Mouse (Mus musculus): ENCODE data around the gene Med23. TPM values are rescaled to one million over a fixed set of nuclear protein-coding genes. Genes with fewer than 3 reads are reported as not detected.

Med23 gene
- polyA plus RNA-seq (2015; fragmentation: Nextera tagmentation; extraction: Ambion mirVana): 20.5 and 23.8 TPM in 2 replicates

DNA sequence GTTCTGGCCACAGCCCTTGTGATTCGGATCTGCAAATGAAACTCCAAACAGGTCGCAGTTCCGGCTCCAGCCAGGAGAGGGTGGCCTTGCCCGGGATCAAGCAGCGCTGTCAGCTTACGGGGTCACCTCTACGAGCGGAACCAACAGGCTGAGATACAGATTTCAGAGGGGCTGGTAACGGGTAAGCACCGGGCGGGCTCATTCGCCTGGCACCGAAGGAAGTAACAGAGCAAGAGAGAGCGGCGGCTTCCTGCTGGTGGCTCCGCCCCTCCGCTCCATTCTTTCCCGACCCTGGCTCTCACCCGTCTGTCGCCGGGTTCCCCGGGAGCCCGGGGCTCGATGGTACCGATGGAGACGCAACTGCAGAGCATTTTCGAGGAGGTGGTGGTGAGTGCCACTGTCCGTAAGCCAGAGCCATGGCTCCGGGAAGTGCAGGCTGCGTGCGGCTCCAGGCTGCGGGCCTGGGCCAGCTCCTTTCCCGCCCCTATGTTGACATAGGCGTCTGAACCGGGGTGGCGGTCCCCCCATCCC lies at the start of gene Med23:
Gene Med23, plus strand, starts transcription at position 227 of the 531 bp plus-strand sequence.
- H3K9ac ChIP-seq (ENCODE audit: low read depth, low read length): peak within 1 kb of the TSS; percentile 96
- H3K36me3 ChIP-seq (ENCODE audit: control insufficient read depth, insufficient read depth, low read length): peaks cover 8% of the 10 kb centered on the region
- peak within 1 kb of the TSS; percentile 94 for H3K4me3 ChIP-seq (ENCODE audit: low read length)
- peaks cover 2% of the 10 kb centered on the region for H3K4me1 ChIP-seq (ENCODE audit: control insufficient read depth, insufficient read depth, low read depth, low read length)
- no peaks in the 10 kb centered on the region for H3K9me3 ChIP-seq (ENCODE audit: control insufficient read depth, low read length)
- H3K4me2 ChIP-seq (ENCODE audit: low read length): peak within 1 kb of the TSS; percentile 67
- under 1% methylated on average over 36 of the region's 36 CpGs for WGBS
- no peaks in the 10 kb centered on the region for H3K27me3 ChIP-seq (replicated peaks; ENCODE audit: control insufficient read depth, insufficient read depth, low read length)
- H3K27ac ChIP-seq (ENCODE audit: low read depth, low read length): peak within 1 kb of the TSS; percentile 67; the same call in 1 of the 2 replicates
- ATAC-seq: peak; percentile 100

DNA sequence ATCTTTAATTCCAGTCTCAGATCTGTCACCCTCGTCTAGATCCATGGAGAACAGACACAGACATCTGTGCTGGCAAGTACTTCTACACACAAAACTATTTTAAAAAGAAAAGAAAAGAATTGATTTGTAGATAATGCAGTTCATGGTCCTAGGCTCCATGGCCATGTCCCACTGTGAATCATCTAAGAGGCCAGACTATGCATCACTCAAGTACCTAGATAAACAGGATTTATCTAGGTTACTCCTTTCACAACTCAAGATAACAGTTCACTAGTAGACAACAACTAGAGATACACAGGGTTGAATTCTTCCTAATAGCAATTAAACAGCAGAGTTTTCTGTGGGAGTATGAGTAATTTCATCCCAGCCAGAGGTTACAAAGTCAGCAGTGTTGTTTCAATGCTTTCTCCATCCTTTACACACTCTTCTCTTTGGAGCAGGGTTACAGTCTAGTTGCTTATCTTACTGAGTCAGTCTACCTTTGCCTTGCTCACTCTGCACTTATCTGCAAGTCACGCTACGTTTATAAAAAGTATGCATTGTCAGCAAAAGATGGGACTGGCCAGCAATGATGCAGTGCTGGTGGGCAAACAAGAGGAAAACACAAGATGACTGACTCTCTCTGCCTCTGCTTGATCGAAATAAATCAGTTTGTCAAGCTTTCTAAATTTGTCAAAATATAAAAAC lies 47.7 kb upstream of the Med23 start:
- H3K4me3 ChIP-seq (ENCODE audit: low read length): no peak overlapping the region
- H3K36me3 ChIP-seq (ENCODE audit: control insufficient read depth, insufficient read depth, low read length): no peaks in the 10 kb centered on the region
- H3K4me2 ChIP-seq (ENCODE audit: low read length): no peak overlapping the region
- no peak overlapping the region for H3K9ac ChIP-seq (ENCODE audit: low read depth, low read length)
- 90% methylated on average over 4 of the region's 4 CpGs for WGBS
- no peaks in the 10 kb centered on the region for H3K9me3 ChIP-seq (ENCODE audit: control insufficient read depth, low read length)
- no peak for ATAC-seq
- H3K27ac ChIP-seq (ENCODE audit: low read depth, low read length): no peak overlapping the region
- no peaks in the 10 kb centered on the region for H3K4me1 ChIP-seq (ENCODE audit: control insufficient read depth, insufficient read depth, low read depth, low read length)
- no peaks in the 10 kb centered on the region for H3K27me3 ChIP-seq (replicated peaks; ENCODE audit: control insufficient read depth, insufficient read depth, low read length)

DNA sequence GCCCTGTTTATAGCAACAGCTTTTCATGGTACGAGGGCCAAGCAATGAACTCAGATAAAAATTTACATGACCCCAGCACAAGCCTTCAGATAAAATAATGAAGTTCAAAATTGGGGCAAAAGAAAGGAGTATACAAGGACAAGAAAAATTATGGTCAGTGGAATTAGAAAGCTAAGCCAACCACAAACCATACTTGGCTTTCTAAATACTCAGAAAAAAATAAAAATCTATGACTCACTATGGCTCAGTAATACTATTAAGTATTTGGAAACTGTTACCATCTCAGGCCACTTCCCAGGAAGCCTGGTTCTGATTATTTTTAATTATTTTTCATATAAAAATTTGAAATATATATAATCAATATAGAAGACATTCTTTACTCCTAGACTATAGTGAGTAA lies 46.9 kb upstream of the Med23 start:
- Histone ChIP-seq H3K27ac (ENCODE audit: low read depth, low read length) (no peak overlapping the region), H3K9me3 (ENCODE audit: control insufficient read depth, low read length) (no peaks in the 10 kb centered on the region), H3K36me3 (ENCODE audit: control insufficient read depth, insufficient read depth, low read length) (no peaks in the 10 kb centered on the region), H3K4me2 (ENCODE audit: low read length) (no peak overlapping the region), H3K9ac (ENCODE audit: low read depth, low read length) (no peak overlapping the region), H3K27me3 (replicated peaks; ENCODE audit: control insufficient read depth, insufficient read depth, low read length) (no peaks in the 10 kb centered on the region), H3K4me3 (ENCODE audit: low read length) (no peak overlapping the region), H3K4me1 (ENCODE audit: control insufficient read depth, insufficient read depth, low read depth, low read length) (no peaks in the 10 kb centered on the region)
- no peak for ATAC-seq
- 89% methylated on average over 1 of the region's 1 CpGs for WGBS

DNA sequence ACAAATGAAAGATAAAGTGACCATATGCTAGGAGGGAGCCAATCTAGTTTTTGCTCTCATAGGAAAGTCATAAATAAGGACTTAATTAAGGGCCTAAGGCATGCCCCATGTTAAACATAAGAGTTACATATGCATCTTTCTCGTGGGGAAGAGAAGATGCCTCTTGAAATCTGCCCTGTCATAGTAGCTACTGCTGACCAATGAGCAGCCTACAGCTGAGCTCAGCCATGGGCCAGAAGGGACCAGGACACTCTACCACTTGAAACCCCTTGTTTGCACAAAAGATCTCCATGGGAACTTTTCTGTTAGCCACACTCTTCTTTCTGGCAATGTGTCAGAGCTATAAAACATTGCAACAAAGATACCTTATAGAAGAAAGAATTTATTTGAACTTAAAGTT lies 46.5 kb upstream of the Med23 start:
- no peak overlapping the region for H3K4me3 ChIP-seq (ENCODE audit: low read length)

DNA sequence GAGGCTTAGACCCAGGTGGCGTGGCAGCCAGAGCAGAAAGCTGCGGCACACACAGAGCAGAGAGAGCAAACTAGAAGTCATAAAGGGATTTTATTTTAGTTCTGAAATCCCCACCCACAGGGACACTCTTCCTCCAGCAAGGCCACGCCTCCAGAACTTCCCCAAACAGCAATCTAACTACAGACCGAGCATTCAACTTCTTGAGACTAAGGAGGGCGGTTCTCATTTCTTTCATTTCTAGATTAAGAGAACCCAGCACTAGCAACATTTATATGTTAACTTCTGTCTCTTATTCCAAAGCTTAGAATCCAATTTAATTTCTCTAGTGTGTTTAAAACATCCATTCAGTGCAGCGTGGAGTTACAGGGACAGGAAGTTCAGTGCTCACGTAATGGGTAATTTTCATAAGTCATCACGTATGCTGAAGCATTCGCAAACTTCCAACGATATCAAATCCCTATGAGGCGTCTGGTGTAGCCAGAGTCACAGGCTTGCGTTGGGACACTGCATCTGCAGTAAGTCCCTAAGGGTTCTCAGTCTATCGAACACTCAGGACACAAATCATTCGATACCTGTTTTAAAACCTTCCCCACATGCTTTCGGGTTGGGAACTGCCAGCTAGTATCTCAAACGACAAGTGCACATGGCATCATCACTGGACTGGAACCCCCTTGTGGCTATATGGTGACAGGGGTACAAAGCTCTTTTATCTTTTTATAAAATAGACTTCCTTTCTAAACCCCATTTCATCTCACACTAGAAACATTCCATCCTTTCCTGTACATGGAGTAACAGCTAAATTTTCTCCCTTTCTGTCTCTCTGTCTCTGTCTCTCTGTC lies 45.9 kb upstream of the Med23 start:
- no peaks in the 10 kb centered on the region for H3K36me3 ChIP-seq (ENCODE audit: control insufficient read depth, insufficient read depth, low read length)
- H3K4me2 ChIP-seq (ENCODE audit: low read length): no peak overlapping the region
- H3K4me1 ChIP-seq (ENCODE audit: control insufficient read depth, insufficient read depth, low read depth, low read length): no peaks in the 10 kb centered on the region
- H3K27ac ChIP-seq (ENCODE audit: low read depth, low read length): no peak overlapping the region
- no peaks in the 10 kb centered on the region for H3K9me3 ChIP-seq (ENCODE audit: control insufficient read depth, low read length)
- WGBS: 81% methylated on average over 16 of the region's 16 CpGs
- ATAC-seq: no peak
- H3K27me3 ChIP-seq (replicated peaks; ENCODE audit: control insufficient read depth, insufficient read depth, low read length): no peaks in the 10 kb centered on the region
- no peak overlapping the region for H3K4me3 ChIP-seq (ENCODE audit: low read length)
- no peak overlapping the region for H3K9ac ChIP-seq (ENCODE audit: low read depth, low read length)

More for the DNA sequence above, 46.5 kb upstream of the Med23 start:
- no peak for ATAC-seq
- H3K4me2 ChIP-seq (ENCODE audit: low read length): no peak overlapping the region
- no peaks in the 10 kb centered on the region for H3K4me1 ChIP-seq (ENCODE audit: control insufficient read depth, insufficient read depth, low read depth, low read length)
- H3K36me3 ChIP-seq (ENCODE audit: control insufficient read depth, insufficient read depth, low read length): no peaks in the 10 kb centered on the region
- no peaks in the 10 kb centered on the region for H3K27me3 ChIP-seq (replicated peaks; ENCODE audit: control insufficient read depth, insufficient read depth, low read length)
- 50% methylated on average over 1 of the region's 1 CpGs for WGBS
- no peaks in the 10 kb centered on the region for H3K9me3 ChIP-seq (ENCODE audit: control insufficient read depth, low read length)
- no peak overlapping the region for H3K9ac ChIP-seq (ENCODE audit: low read depth, low read length)
- no peak overlapping the region for H3K27ac ChIP-seq (ENCODE audit: low read depth, low read length)

DNA sequence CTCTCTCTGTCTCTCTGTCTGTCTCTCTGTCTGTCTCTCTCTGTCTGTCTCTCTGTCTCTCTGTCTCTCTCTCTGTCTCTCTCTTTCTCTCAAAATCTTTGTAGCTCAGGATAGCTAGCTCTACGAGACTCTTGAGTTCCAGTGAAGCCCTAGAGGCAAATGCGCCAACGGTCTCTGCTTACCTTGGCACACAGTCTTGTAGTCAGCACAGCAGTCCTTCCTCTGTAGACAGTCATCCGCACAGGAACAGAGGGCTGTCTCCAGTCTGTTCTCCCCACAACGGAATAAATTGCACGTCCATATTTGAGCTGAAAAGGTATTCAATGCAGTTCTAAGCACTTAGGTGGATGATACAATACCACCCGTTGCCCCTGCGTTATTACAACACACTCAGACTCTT lies 45.2 kb upstream of the Med23 start:
- no peak overlapping the region for H3K27ac ChIP-seq (ENCODE audit: low read depth, low read length)
- H3K4me3 ChIP-seq (ENCODE audit: low read length): no peak overlapping the region
- H3K36me3 ChIP-seq (ENCODE audit: control insufficient read depth, insufficient read depth, low read length): no peaks in the 10 kb centered on the region
- H3K9ac ChIP-seq (ENCODE audit: low read depth, low read length): no peak overlapping the region
- no peak overlapping the region for H3K4me2 ChIP-seq (ENCODE audit: low read length)
- no peak for ATAC-seq
- no peaks in the 10 kb centered on the region for H3K4me1 ChIP-seq (ENCODE audit: control insufficient read depth, insufficient read depth, low read depth, low read length)
- no peaks in the 10 kb centered on the region for H3K27me3 ChIP-seq (replicated peaks; ENCODE audit: control insufficient read depth, insufficient read depth, low read length)
- no peaks in the 10 kb centered on the region for H3K9me3 ChIP-seq (ENCODE audit: control insufficient read depth, low read length)
- 78% methylated on average over 8 of the region's 8 CpGs for WGBS

DNA sequence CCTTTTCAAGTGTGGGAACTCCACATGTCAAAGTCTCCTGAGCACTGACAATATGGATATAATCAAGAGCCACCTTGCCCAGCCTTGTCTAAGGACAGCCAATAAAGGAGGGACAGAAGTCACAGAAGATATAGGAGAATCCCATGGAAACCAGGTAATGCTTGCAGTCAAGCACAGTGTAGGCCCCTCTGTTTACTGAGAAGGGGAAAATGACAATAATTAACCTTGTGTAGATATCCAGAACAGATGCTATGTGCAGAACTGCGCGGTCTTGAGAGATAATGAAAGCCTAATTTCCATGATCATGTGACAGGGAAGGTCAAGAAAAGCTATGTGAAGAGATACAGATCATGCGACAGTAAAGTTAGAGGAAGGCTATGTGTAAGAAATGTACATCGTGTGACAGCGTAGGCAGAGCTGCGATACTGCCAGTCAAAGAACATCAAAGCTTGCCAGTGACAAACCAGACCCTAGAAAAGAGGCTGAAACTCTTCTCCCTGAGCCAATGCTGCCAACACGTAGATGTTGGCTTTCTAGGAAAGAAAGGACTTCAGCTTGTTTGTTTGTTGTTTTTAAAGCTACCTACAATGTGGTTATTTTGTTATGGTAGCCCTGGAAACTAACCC lies 44.2 kb upstream of the Med23 start:
- Histone ChIP-seq H3K4me2 (ENCODE audit: low read length) (no peak overlapping the region), H3K36me3 (ENCODE audit: control insufficient read depth, insufficient read depth, low read length) (no peaks in the 10 kb centered on the region), H3K9ac (ENCODE audit: low read depth, low read length) (no peak overlapping the region), H3K4me1 (ENCODE audit: control insufficient read depth, insufficient read depth, low read depth, low read length) (no peaks in the 10 kb centered on the region), H3K4me3 (ENCODE audit: low read length) (no peak overlapping the region), H3K27ac (ENCODE audit: low read depth, low read length) (no peak overlapping the region), H3K27me3 (replicated peaks; ENCODE audit: control insufficient read depth, insufficient read depth, low read length) (no peaks in the 10 kb centered on the region), H3K9me3 (ENCODE audit: control insufficient read depth, low read length) (no peaks in the 10 kb centered on the region)
- 81% methylated on average over 7 of the region's 7 CpGs for WGBS
- ATAC-seq: no peak

DNA sequence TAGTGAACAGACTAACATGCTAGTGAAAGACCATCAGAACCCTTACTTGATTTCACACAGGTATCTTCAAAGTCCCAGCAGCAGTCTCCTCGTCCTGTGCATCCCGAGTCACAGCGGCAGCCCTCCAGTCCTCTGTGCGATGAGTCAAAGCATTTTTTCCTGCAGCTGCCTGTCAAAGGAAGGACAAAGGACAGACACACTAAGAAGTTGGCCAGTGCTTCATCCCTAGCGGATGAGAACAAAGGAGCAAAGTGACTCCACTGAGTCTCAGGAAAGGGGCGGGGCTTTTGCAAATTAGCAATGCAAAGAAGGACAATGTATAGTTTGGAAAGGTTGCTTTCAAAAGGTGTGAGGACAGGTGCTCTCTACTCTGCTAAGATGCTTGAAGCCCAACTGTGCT lies 43.7 kb upstream of the Med23 start:
- ATAC-seq: peak; percentile 34; the same call in 1 of the 2 replicates
- H3K4me1 ChIP-seq (ENCODE audit: control insufficient read depth, insufficient read depth, low read depth, low read length): no peaks in the 10 kb centered on the region
- H3K4me2 ChIP-seq (ENCODE audit: low read length): no peak overlapping the region
- H3K27ac ChIP-seq (ENCODE audit: low read depth, low read length): no peak overlapping the region
- H3K4me3 ChIP-seq (ENCODE audit: low read length): no peak overlapping the region
- H3K27me3 ChIP-seq (replicated peaks; ENCODE audit: control insufficient read depth, insufficient read depth, low read length): no peaks in the 10 kb centered on the region
- H3K9me3 ChIP-seq (ENCODE audit: control insufficient read depth, low read length): no peaks in the 10 kb centered on the region
- no peak overlapping the region for H3K9ac ChIP-seq (ENCODE audit: low read depth, low read length)
- WGBS: 7% methylated on average over 6 of the region's 6 CpGs
- H3K36me3 ChIP-seq (ENCODE audit: control insufficient read depth, insufficient read depth, low read length): no peaks in the 10 kb centered on the region

DNA sequence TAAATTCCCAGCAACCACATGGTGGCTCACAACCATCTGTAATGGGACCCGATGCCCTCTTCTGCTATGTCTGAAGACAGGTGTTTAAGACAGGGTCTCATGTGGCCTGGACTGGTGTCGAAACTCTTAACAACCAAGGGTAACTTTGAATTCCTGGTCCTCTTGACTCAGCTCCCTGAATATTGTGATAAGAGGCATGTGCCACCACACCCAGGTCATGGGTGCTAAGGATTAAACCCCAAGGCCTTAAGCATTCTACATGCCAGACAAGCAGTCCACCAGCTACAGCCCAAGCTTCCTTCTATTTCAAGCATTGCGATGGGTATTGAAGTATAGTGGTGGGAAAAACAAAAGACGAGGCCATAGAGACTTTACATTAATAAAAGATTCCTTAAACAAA lies 41.6 kb upstream of the Med23 start:
- no peak for ATAC-seq
- Histone ChIP-seq H3K4me1 (ENCODE audit: control insufficient read depth, insufficient read depth, low read depth, low read length) (no peaks in the 10 kb centered on the region), H3K9ac (ENCODE audit: low read depth, low read length) (no peak overlapping the region), H3K4me3 (ENCODE audit: low read length) (no peak overlapping the region), H3K27ac (ENCODE audit: low read depth, low read length) (no peak overlapping the region), H3K9me3 (ENCODE audit: control insufficient read depth, low read length) (no peaks in the 10 kb centered on the region), H3K27me3 (replicated peaks; ENCODE audit: control insufficient read depth, insufficient read depth, low read length) (no peaks in the 10 kb centered on the region), H3K4me2 (ENCODE audit: low read length) (no peak overlapping the region), H3K36me3 (ENCODE audit: control insufficient read depth, insufficient read depth, low read length) (no peaks in the 10 kb centered on the region)
- WGBS: 92% methylated on average over 4 of the region's 4 CpGs

Measured in hindbrain, embryonic 16.5 days (tissue).